Comparison of ENCODE assay signal across 9 mouse cellular contexts in genomic region chr13:53309661-53310160, GRCm38 (mm10). TPM values are rescaled to one million over a fixed set of nuclear protein-coding genes. Genes with fewer than 3 reads are reported as not detected.
A peak's percentile ranks its signal among the peaks of the same experiment; 100 is the strongest.
DNase-seq lines count a peak whose midpoint lies in the region; ATAC-seq and TF ChIP-seq lines count a peak whose summit lies in the region.
"Had no signal": no experiment of that assay in that cellular context is flagged by ENCODE, and none has a peak within 500 bp of the region (broad histone marks: within the 10 kb centered on the region; RNA-seq: fewer than 3 reads in every experiment).

No protein-coding gene starts in this region.

- no peaks in the 10 kb centered on the region for H3K36me3 ChIP-seq in ES-Bruce4 (ENCODE audit: control insufficient read depth, insufficient read depth, low read length, poor library complexity, severe bottlenecking)
- no peaks in the 10 kb centered on the region for H3K36me3 ChIP-seq in heart, adult 2 months (ENCODE audit: control insufficient read depth, insufficient read depth, low read length)
- no peaks in the 10 kb centered on the region for H3K36me3 ChIP-seq in limb, embryonic 11.5 days (ENCODE audit: control insufficient read depth, insufficient read depth, low read length)

- no peaks in the 10 kb centered on the region for H3K9me3 ChIP-seq in ES-Bruce4 (replicated peaks; ENCODE audit: control insufficient read depth, insufficient read depth, low read length, poor library complexity, severe bottlenecking)
- H3K9me3 ChIP-seq in limb, embryonic 11.5 days (ENCODE audit: control insufficient read depth, low read length): no peaks in the 10 kb centered on the region

- no peaks in the 10 kb centered on the region for H3K79me2 ChIP-seq in heart, adult 2 months (replicated peaks; ENCODE audit: control insufficient read depth, insufficient read depth, low read length)

- peak; percentile 93 for ATAC-seq in limb, embryonic 11.5 days (ENCODE audit: insufficient number of reproducible peaks, low FRiP score, low TSS enrichment, low read depth)
- ATAC-seq in cerebellum, adult (ENCODE audit: insufficient number of reproducible peaks, low FRiP score, low TSS enrichment): no peak

- no peaks in the 10 kb centered on the region for H3K4me1 ChIP-seq in ES-Bruce4 (ENCODE audit: control insufficient read depth, insufficient read depth, low read length)
- no peaks in the 10 kb centered on the region; the same call in none of the 2 replicates for H3K4me1 ChIP-seq in heart, adult 2 months (ENCODE audit: control insufficient read depth, insufficient read depth, low read length)
- peaks cover 21% of the 10 kb centered on the region for H3K4me1 ChIP-seq in limb, embryonic 11.5 days (ENCODE audit: control insufficient read depth, insufficient read depth, low read length)

- peak; percentile 10 for TF ChIP-seq CTCF in ES-Bruce4 (IDR thresholded peaks at IDR 0.05; ENCODE audit: low read depth, low read length)
- TF ChIP-seq CTCF in heart, adult 2 months (IDR thresholded peaks at IDR 0.05): peak; percentile 27; the same call in 1 of the 2 replicates

- no peak for TF ChIP-seq POLR2A in ES-Bruce4 (IDR thresholded peaks at IDR 0.05; ENCODE audit: insufficient read depth, low read length)
- no peak for TF ChIP-seq POLR2A in heart, adult 2 months (IDR thresholded peaks at IDR 0.05; ENCODE audit: insufficient read depth, low read depth, low read length)

- no peak overlapping the region for H3K9ac ChIP-seq in ES-Bruce4 (ENCODE audit: low read depth, poor library complexity, severe bottlenecking)
- H3K9ac ChIP-seq in heart, adult 2 months (ENCODE audit: low read depth, low read length): no peak overlapping the region
- peak overlapping the region; percentile 63 for H3K9ac ChIP-seq in limb, embryonic 11.5 days (ENCODE audit: low read length)

- no peak for TF ChIP-seq EP300 in ES-Bruce4 (IDR thresholded peaks at IDR 0.05; ENCODE audit: insufficient read depth, low read depth, low read length)
- TF ChIP-seq EP300 in heart, adult 2 months (IDR thresholded peaks at IDR 0.05; ENCODE audit: insufficient read depth, low read depth, low read length): no peak

- intact Hi-C loops in heart, adult 2 months (cut with DNase I): loop anchor here (5.0 kb wide), 1 partner anchor 192 kb away; no protein-coding TSS in a partner anchor

- peak overlapping the region; percentile 30 for H3K4me2 ChIP-seq in limb, embryonic 11.5 days (ENCODE audit: low read depth, severe bottlenecking)

- no peaks in the 10 kb centered on the region; the same call in 1 of the 2 replicates for H3K27me3 ChIP-seq in ES-Bruce4 (ENCODE audit: control insufficient read depth, insufficient read depth, low read length, poor library complexity, severe bottlenecking)
- H3K27me3 ChIP-seq in heart, adult 2 months (ENCODE audit: control insufficient read depth, insufficient read depth, low read length): no peaks in the 10 kb centered on the region; the same call in 1 of the 2 replicates
- no peaks in the 10 kb centered on the region for H3K27me3 ChIP-seq in limb, embryonic 11.5 days (ENCODE audit: control insufficient read depth, insufficient read depth, low read length)

- peak; percentile 92 for DNase-seq in embryo, embryonic 10.5 days (ENCODE audit: low spot score)
- peak; percentile 21 to 31 for DNase-seq in heart, adult 2 months
- DNase-seq in kidney, adult 9 months: peak; percentile 9
- peak; percentile 92 for DNase-seq in limb, embryonic 11.5 days (ENCODE audit: low spot score)
- peak; percentile 84 for DNase-seq in neural tube, embryonic 10.5 days (ENCODE audit: extremely low spot score, low spot score)
- DNase-seq in thymus, postnatal 0 days (ENCODE audit: low spot score): peak; percentile 47

- no peak overlapping the region for H3K27ac ChIP-seq in ES-Bruce4 (ENCODE audit: insufficient read depth, low read length)
- no peak overlapping the region for H3K27ac ChIP-seq in heart, adult 2 months
- H3K27ac ChIP-seq in limb, embryonic 11.5 days (replicated peaks; ENCODE audit: low read depth, low read length): peak overlapping the region; percentile 99
- H3K27ac ChIP-seq: macrophage had no signal

- 10% methylated on average over 15 of the region's 15 CpGs for WGBS in heart, adult 2 months
- WGBS in limb, embryonic 11.5 days: 1% methylated on average over 15 of the region's 15 CpGs

- H3K4me3 ChIP-seq in ES-Bruce4 (ENCODE audit: low read depth, low read length): no peak overlapping the region
- no peak overlapping the region; the same call in 1 of the 2 replicates for H3K4me3 ChIP-seq in heart, adult 2 months
- H3K4me3 ChIP-seq in limb, embryonic 11.5 days (ENCODE audit: low read depth, low read length): no peak overlapping the region; the same call in 1 of the 2 replicates

RNA-seq across cellular contexts. Expression of gene Ror2, which starts 23.8 kb away (rescaled TPM):
- 23.6 and 25.0 TPM in 2 replicates for polyA plus RNA-seq in ES-Bruce4 (2011; ENCODE audit: insufficient read depth, insufficient read length, low read depth, missing spikeins)
- 1 to 10 TPM; 1.1 to 1.9 TPM for total RNA-seq in heart, adult 2 months (2021)
- polyA plus RNA-seq in heart, adult 2 months (2012; rRNA removed): 1.5 and 1.6 TPM in 2 replicates
- 17.8 and 21.1 TPM in 2 replicates for polyA plus RNA-seq in limb, embryonic 11.5 days (2014; fragmentation: Nextera tagmentation; extraction: Ambion mirVana)
- 0.61 and 0.80 TPM in 2 replicates for polyA plus RNA-seq in thymus, postnatal 0 days (2015; fragmentation: Nextera tagmentation; extraction: Ambion mirVana)
- polyA plus RNA-seq: macrophage had no signal

Comparison
In these comparisons a context has a peak if more than half of its experiments do, and no peak if none do; other contexts are left out.
1. DNase-seq: peak in every context shown above with its lines; median percentile 92 in embryo, embryonic 10.5 days; 92 in limb, embryonic 11.5 days; 84 in neural tube, embryonic 10.5 days; 47 in thymus, postnatal 0 days; 26 in heart, adult 2 months; 9 in kidney, adult 9 months.